Mouse (Mus musculus): ENCODE measurements around the gene Cks2.
"Not testable (repeated sequence)": the region's sequence is repeated elsewhere in the genome, so short reads cannot be mapped to it uniquely, and the experiment has no call there.

The Cks2 gene

GRCm38 (mm10) chr13:51644829-51645789 is at the start of gene Cks2:
Gene Cks2, plus strand, starts transcription at chr13:51645232.
- peak; percentile 100 for DNase-seq

- DNase-seq = no peak
Measured at GRCm38 (mm10) chr13:51595404-51595803, 49.6 kb upstream of the Cks2 start.

- DNase-seq = no peak
Measured at GRCm38 (mm10) chr13:51598063-51598462, 47.0 kb upstream of the Cks2 start.

- DNase-seq = no peak
Measured at GRCm38 (mm10) chr13:51600169-51600568, 44.9 kb upstream of the Cks2 start.

GRCm38 (mm10) chr13:51602764-51603163 is 42.3 kb upstream of the Cks2 start:
- DNase-seq = no peak

GRCm38 (mm10) chr13:51603221-51603893 is 41.7 kb upstream of the Cks2 start:
- peak; percentile 80 for DNase-seq

- DNase-seq = no peak
Measured at GRCm38 (mm10) chr13:51603894-51604244, 41.2 kb upstream of the Cks2 start.

- no peak for DNase-seq
Measured at GRCm38 (mm10) chr13:51609231-51609630, 35.8 kb upstream of the Cks2 start.

GRCm38 (mm10) chr13:51611060-51611459 is 34.0 kb upstream of the Cks2 start:
- peak; percentile 20 for DNase-seq

- DNase-seq = no peak
Measured at GRCm38 (mm10) chr13:51611500-51611899, 33.5 kb upstream of the Cks2 start.

GRCm38 (mm10) chr13:51615815-51616214 is 29.2 kb upstream of the Cks2 start:
- no peak for DNase-seq

- peak; percentile 25 for DNase-seq
Measured at GRCm38 (mm10) chr13:51616417-51617044, 28.5 kb upstream of the Cks2 start.

- no peak for DNase-seq
Measured at GRCm38 (mm10) chr13:51617306-51617705, 27.7 kb upstream of the Cks2 start.

- peak; percentile 82 for DNase-seq
Measured at GRCm38 (mm10) chr13:51617861-51618260, 27.2 kb upstream of the Cks2 start.

- DNase-seq = no peak
Measured at GRCm38 (mm10) chr13:51618602-51619001, 26.4 kb upstream of the Cks2 start.

GRCm38 (mm10) chr13:51622626-51623025 is 22.4 kb upstream of the Cks2 start:
- DNase-seq = no peak

GRCm38 (mm10) chr13:51623678-51624077 is 21.4 kb upstream of the Cks2 start:
- no peak for DNase-seq

- DNase-seq = no peak
Measured at GRCm38 (mm10) chr13:51628273-51628848, 16.7 kb upstream of the Cks2 start.

- no peak for DNase-seq
Measured at GRCm38 (mm10) chr13:51631354-51631992, 13.6 kb upstream of the Cks2 start.

- no peak for DNase-seq
Measured at GRCm38 (mm10) chr13:51632560-51633218, 12.3 kb upstream of the Cks2 start.

- not testable (repeated sequence) for DNase-seq
Measured at GRCm38 (mm10) chr13:51635384-51635783, 9.6 kb upstream of the Cks2 start.

GRCm38 (mm10) chr13:51638958-51639357 is 6.1 kb upstream of the Cks2 start:
- no peak for DNase-seq

All from embryo, embryonic 11 days (tissue).